Mouse (Mus musculus) left cerebral cortex, postnatal 25 days (tissue): ENCODE data around the gene Map4k5. TPM values are rescaled to one million over a fixed set of nuclear protein-coding genes. Genes with fewer than 3 reads are reported as not detected.

Source experiments
- DNase-seq, 2 experiments: peaks; one replicate each; pipeline ENCODE4 v3.0.0; 2022; ENCODE audit warnings: low spot score in 2 of 2, mixed read lengths in 1 of 2
- intact Hi-C: fragments of 180-260 bp; cut with DNase I; formaldehyde crosslinking; loops from one replicate; pipeline ENCODE4 v1.15.1; 2025
- microRNA-seq, 2 experiments: library from miRNA; unstranded; fragments of <30 nt; microRNA quantifications; one replicate each; pipeline ENCODE4 v1.2.0; 2022
- total RNA-seq, 2 experiments: library from RNA; stranded (reverse); gene quantifications; 2 replicates each; pipeline ENCODE4 v1.2.3; 2021

Gene Map4k5
- total RNA-seq, 2 experiments from 2014 or later: 41.7 to 46.2 TPM

- DNase-seq: no peak
- intact Hi-C loops: no loop called here
Observed at GRCm38 (mm10) chr12:69766185-69766904, 126.7 kb downstream of the Map4k5 start.

GRCm38 (mm10) chr12:69765543-69765942 lies 127.5 kb downstream of the Map4k5 start:
- intact Hi-C loops: no loop called here
- no peak for DNase-seq

GRCm38 (mm10) chr12:69761603-69762002 lies 131.4 kb downstream of the Map4k5 start:
- intact Hi-C loops: no loop called here
- DNase-seq: no peak

- peak in 1 of 2 experiments; percentile 20 for DNase-seq
- intact Hi-C loops: no loop called here
Observed at GRCm38 (mm10) chr12:69760743-69761406, 132.1 kb downstream of the Map4k5 start.

- intact Hi-C loops: no loop called here
- no peak for DNase-seq
Observed at GRCm38 (mm10) chr12:69760014-69760413, 133.0 kb downstream of the Map4k5 start.

- DNase-seq: no peak
- intact Hi-C loops: no loop called here
Observed at GRCm38 (mm10) chr12:69759267-69759885, 133.6 kb downstream of the Map4k5 start.

GRCm38 (mm10) chr12:69758221-69759185 lies 134.5 kb downstream of the Map4k5 start:
- DNase-seq: no peak
- intact Hi-C loops: no loop called here

GRCm38 (mm10) chr12:69757418-69758141 lies 135.4 kb downstream of the Map4k5 start:
- DNase-seq: peak; percentile 38 to 64
- intact Hi-C loops: no loop called here

- intact Hi-C loops: no loop called here
- DNase-seq: no peak
Observed at GRCm38 (mm10) chr12:69756015-69756414, 137.0 kb downstream of the Map4k5 start.

- intact Hi-C loops: no loop called here
- no peak for DNase-seq
Observed at GRCm38 (mm10) chr12:69753936-69754335, 139.1 kb downstream of the Map4k5 start.

Small RNAs within 50 kb of the gene (microRNA-seq; reads per million reads assigned to microRNA genes)
- 0 reads per million in 2 experiments for gene Mir681

Other genes with a start within 250 kb of the Map4k5 start
- gene Sos2, start 211.3 kb downstream of the Map4k5 start, total RNA-seq: 10 to 100 TPM; 30.7 to 34.9 TPM
- gene L2hgdh, start 168.3 kb downstream of the Map4k5 start, total RNA-seq: 10 to 100 TPM; 19.4 to 19.6 TPM
- 10 to 100 TPM; 28.0 to 35.9 TPM for gene Atp5s, start 168.2 kb downstream of the Map4k5 start, total RNA-seq
- gene Cdkl1, start 101.9 kb downstream of the Map4k5 start, total RNA-seq: 10 to 100 TPM; 25.0 to 27.8 TPM
- 100 to 1,000 TPM; 236 to 246 TPM for gene Atl1, start 586 bp downstream of the Map4k5 start, total RNA-seq
- 10 to 100 TPM; 19.3 to 22.3 TPM for gene Sav1, start 93.8 kb upstream of the Map4k5 start, total RNA-seq
- gene Nin, start 220.5 kb upstream of the Map4k5 start, total RNA-seq: 10 to 100 TPM; 53.1 to 56.4 TPM